ENCODE assay signal across 1 mouse cellular context in genomic region chr16:33063267-33063666, GRCm38 (mm10).
TF ChIP-seq lines count a peak whose summit lies in the region.

No protein-coding gene starts in this region.

TF ChIP-seq in CH12.LX, 34 proteins besides CTCF, POLR2A, EP300 and RAD21 (continued from another document):
- TF ChIP-seq MAFK (IDR thresholded peaks at IDR 0.05; ENCODE audit: insufficient replicate concordance, low read length) (no peak), TCF12 (IDR thresholded peaks at IDR 0.05; ENCODE audit: low read depth, low read length) (no peak), RCOR1 (conservative IDR thresholded peaks at IDR 0.05; ENCODE audit: low read depth, low read length) (no peak), UBTF (IDR thresholded peaks at IDR 0.05; ENCODE audit: low read depth, low read length) (no peak), CHD1 (IDR thresholded peaks at IDR 0.05; ENCODE audit: low read depth, low read length) (no peak), ETS1 (conservative IDR thresholded peaks at IDR 0.05; ENCODE audit: low read depth, low read length) (no peak), HCFC1 (IDR thresholded peaks at IDR 0.05; ENCODE audit: low read depth, low read length) (no peak), NELFE (IDR thresholded peaks at IDR 0.05; ENCODE audit: low read depth, low read length) (no peak)
